Comparison of ENCODE assay signal across 13 mouse cellular contexts in the genomic region with DNA sequence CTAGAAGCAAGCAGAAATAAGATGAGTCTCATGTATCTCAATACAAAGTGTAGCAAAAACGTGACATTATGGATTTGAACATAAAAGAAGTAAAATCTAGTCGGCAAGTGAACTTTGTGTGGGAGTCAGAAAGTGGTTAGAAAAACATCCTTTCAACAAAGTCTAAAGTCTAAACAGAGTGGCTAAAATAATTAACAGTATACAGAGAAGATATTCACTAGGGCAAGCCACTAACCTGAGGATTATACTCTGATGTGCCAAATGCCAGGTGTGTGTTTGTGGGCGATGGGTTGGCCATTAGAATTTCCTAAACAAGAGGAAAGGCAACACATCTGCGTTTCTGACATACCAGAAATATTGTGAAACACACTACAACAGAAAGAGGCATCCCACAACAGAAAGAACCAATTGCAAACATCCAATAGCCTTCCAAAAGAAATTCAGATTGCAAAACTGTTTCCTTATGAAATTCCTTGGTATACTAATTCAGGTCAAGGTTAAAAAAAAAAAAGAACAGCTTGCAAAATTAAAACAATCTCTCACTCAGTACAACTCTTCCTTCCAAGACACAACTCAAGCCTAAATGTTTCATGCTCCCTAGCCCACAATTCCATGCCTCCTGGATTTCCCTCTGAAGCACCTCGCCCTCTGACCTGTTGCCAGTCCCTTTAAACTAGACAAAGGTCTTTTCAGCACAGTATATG.
"Had no signal": no experiment of that assay in that cellular context is flagged by ENCODE, and none has a peak within 500 bp of the region (broad histone marks: within the 10 kb centered on the region; RNA-seq: fewer than 3 reads in every experiment).

No protein-coding gene starts in this region.

- H3K27ac ChIP-seq: intestine, embryonic 15.5 days; layer of hippocampus, adult 2 months; limb, embryonic 12.5 days; liver, embryonic 12.5 days; lung, embryonic 15.5 days; neural tube, embryonic 12.5 days; stomach, embryonic 15.5 days had no signal

- H3K9ac ChIP-seq: intestine, embryonic 15.5 days; limb, embryonic 12.5 days; liver, embryonic 12.5 days; liver, postnatal 0 days; lung, embryonic 15.5 days; neural tube, embryonic 12.5 days; stomach, embryonic 15.5 days had no signal

- DNase-seq: liver, postnatal 0 days; midbrain, embryonic 14.5 days; retina, postnatal 1 day; right cerebral cortex, postnatal 4 days; spleen, adult 18-20 months; thymus, postnatal 14 days had no signal

- H3K27me3 ChIP-seq: intestine, embryonic 15.5 days; limb, embryonic 12.5 days; liver, embryonic 12.5 days; lung, embryonic 15.5 days; neural tube, embryonic 12.5 days; stomach, embryonic 15.5 days had no signal

- H3K4me2 ChIP-seq: intestine, embryonic 15.5 days; limb, embryonic 12.5 days; liver, embryonic 12.5 days; lung, embryonic 15.5 days; neural tube, embryonic 12.5 days; stomach, embryonic 15.5 days had no signal

- H3K4me3 ChIP-seq: intestine, embryonic 15.5 days; layer of hippocampus, adult 2 months; limb, embryonic 12.5 days; liver, embryonic 12.5 days; lung, embryonic 15.5 days; neural tube, embryonic 12.5 days; stomach, embryonic 15.5 days had no signal

- H3K4me1 ChIP-seq: intestine, embryonic 15.5 days; neural tube, embryonic 12.5 days; stomach, embryonic 15.5 days had no signal

- H3K36me3 ChIP-seq: intestine, embryonic 15.5 days; liver, embryonic 12.5 days; lung, embryonic 15.5 days had no signal

- H3K9me3 ChIP-seq: intestine, embryonic 15.5 days; limb, embryonic 12.5 days; liver, embryonic 12.5 days; lung, embryonic 15.5 days; neural tube, embryonic 12.5 days; stomach, embryonic 15.5 days had no signal

- ATAC-seq: intestine, embryonic 15.5 days; liver, embryonic 12.5 days; liver, postnatal 0 days had no signal
